In genomic region chr13:37451021-37451420, GRCm38 (mm10) we compare ENCODE assay signal across 19 mouse cellular contexts.
DNase-seq lines count a peak whose midpoint lies in the region; ATAC-seq and TF ChIP-seq lines count a peak whose summit lies in the region.
"Had no signal": no experiment of that assay in that cellular context is flagged by ENCODE, and none has a peak within 500 bp of the region (broad histone marks: within the 10 kb centered on the region; RNA-seq: fewer than 3 reads in every experiment).

No protein-coding gene starts in this region.

- peak; percentile 80 for DNase-seq in heart, adult 11 months
- no peak for DNase-seq in heart, postnatal 14 days
- no peak for DNase-seq in kidney, adult 2 months
- DNase-seq in kidney, adult 9 months = no peak
- peak; percentile 95 for DNase-seq in liver, adult 2 months (ENCODE audit: extremely low read depth, low read depth, low spot score)
- DNase-seq in liver, embryonic 11.5 days (ENCODE audit: low spot score) = no peak
- no peak for DNase-seq in frontal cortex, postnatal 25 days (ENCODE audit: low spot score in 2 of 2)
- DNase-seq: cerebellum, postnatal 10 days; embryo, embryonic 11 days; layer of hippocampus, postnatal 36 days; left cerebral cortex, postnatal 4 days; thymus, postnatal 14 days had no signal

- no peaks in the 10 kb centered on the region for H3K27me3 ChIP-seq in kidney, adult 2 months (replicated peaks; ENCODE audit: control insufficient read depth, insufficient read depth, low read length)
- H3K27me3 ChIP-seq in liver, adult 2 months (ENCODE audit: control insufficient read depth, insufficient read depth, low read length) = no peaks in the 10 kb centered on the region
- no peaks in the 10 kb centered on the region for H3K27me3 ChIP-seq in liver, embryonic 11.5 days (replicated peaks; ENCODE audit: control insufficient read depth, insufficient read depth, low read length)
- H3K27me3 ChIP-seq: CH12.LX; liver, embryonic 15.5 days; megakaryocyte, embryonic 14.5 days had no signal

- no peak for TF ChIP-seq CTCF in kidney, adult 2 months (conservative IDR thresholded peaks at IDR 0.05; ENCODE audit: insufficient read depth, insufficient read length, low read depth, low read length)
- no peak for TF ChIP-seq CTCF in liver, adult 2 months (IDR thresholded peaks at IDR 0.05; ENCODE audit: low read depth, low read length)
- TF ChIP-seq CTCF in bone marrow macrophage, adult 2 months (IDR thresholded peaks at IDR 0.05; ENCODE audit: low read depth, low read length) = no peak

- H3K4me3 ChIP-seq in kidney, adult 2 months (ENCODE audit: insufficient read depth, low read depth, low read length) = no peak overlapping the region
- H3K4me3 ChIP-seq in liver, adult 2 months (ENCODE audit: insufficient read depth, low read depth, low read length) = peak overlapping the region; percentile 17
- no peak overlapping the region for H3K4me3 ChIP-seq in liver, embryonic 11.5 days (ENCODE audit: low read depth, low read length)
- H3K4me3 ChIP-seq in bone marrow macrophage, adult 2 months (ENCODE audit: insufficient read depth, low read length) = no peak overlapping the region
- H3K4me3 ChIP-seq: forebrain, embryonic 12.5 days; liver, embryonic 15.5 days; megakaryocyte, embryonic 14.5 days; midbrain, embryonic 15.5 days had no signal

- H3K4me2 ChIP-seq in liver, embryonic 11.5 days = no peak overlapping the region
- H3K4me2 ChIP-seq: forebrain, embryonic 12.5 days; liver, embryonic 15.5 days; midbrain, embryonic 15.5 days had no signal

- peaks cover 11% of the 10 kb centered on the region for H3K4me1 ChIP-seq in kidney, adult 2 months (ENCODE audit: control insufficient read depth, insufficient read depth, low read length)
- peaks cover 12% of the 10 kb centered on the region for H3K4me1 ChIP-seq in liver, adult 2 months (ENCODE audit: control insufficient read depth, insufficient read depth, low read length)
- peaks cover 26% of the 10 kb centered on the region for H3K4me1 ChIP-seq in liver, embryonic 11.5 days (replicated peaks; ENCODE audit: control insufficient read depth, insufficient read depth, low read length)
- peaks cover 34% of the 10 kb centered on the region for H3K4me1 ChIP-seq in bone marrow macrophage, adult 2 months (ENCODE audit: control insufficient read depth, insufficient read depth, low read length)

- TF ChIP-seq POLR2A in kidney, adult 2 months (IDR thresholded peaks at IDR 0.05; ENCODE audit: low read depth, low read length) = no peak
- no peak for TF ChIP-seq POLR2A in liver, adult 2 months (IDR thresholded peaks at IDR 0.05; ENCODE audit: extremely low read depth, insufficient read depth, low read length)
- TF ChIP-seq POLR2A in bone marrow macrophage, adult 2 months (IDR thresholded peaks at IDR 0.05; ENCODE audit: borderline replicate concordance, low read depth, low read length) = no peak

- WGBS in kidney, adult 2 months = 73% methylated on average over 5 of the region's 5 CpGs
- WGBS in liver, adult 2 months = 33% methylated on average over 5 of the region's 5 CpGs
- WGBS in liver, embryonic 11.5 days = 78% methylated on average over 5 of the region's 5 CpGs

- no peaks in the 10 kb centered on the region for H3K79me2 ChIP-seq in liver, adult 2 months (ENCODE audit: control insufficient read depth, insufficient read depth, low read length)

- H3K36me3 ChIP-seq in kidney, adult 2 months (ENCODE audit: control insufficient read depth, insufficient read depth, low read length) = no peaks in the 10 kb centered on the region
- H3K36me3 ChIP-seq in liver, adult 2 months (ENCODE audit: control insufficient read depth, insufficient read depth, low read length) = no peaks in the 10 kb centered on the region
- no peaks in the 10 kb centered on the region for H3K36me3 ChIP-seq in liver, embryonic 11.5 days (ENCODE audit: control insufficient read depth, insufficient read depth, low read length)
- H3K36me3 ChIP-seq: forebrain, embryonic 12.5 days; liver, embryonic 15.5 days; midbrain, embryonic 15.5 days had no signal

- no peaks in the 10 kb centered on the region for H3K9me3 ChIP-seq in liver, embryonic 11.5 days (ENCODE audit: control insufficient read depth, low read length)
- H3K9me3 ChIP-seq: forebrain, embryonic 12.5 days; liver, embryonic 15.5 days had no signal

- peak overlapping the region; percentile 48; the same call in 1 of the 2 replicates for H3K27ac ChIP-seq in kidney, adult 2 months (ENCODE audit: insufficient read depth, low read depth, low read length)
- peak overlapping the region; percentile 69 for H3K27ac ChIP-seq in liver, adult 2 months (replicated peaks; ENCODE audit: insufficient read depth, low read depth, low read length)
- H3K27ac ChIP-seq in liver, embryonic 11.5 days (ENCODE audit: low read depth, low read length) = no peak overlapping the region
- peak overlapping the region; percentile 45 for H3K27ac ChIP-seq in bone marrow macrophage, adult 2 months (ENCODE audit: insufficient read depth, low read depth, low read length)
- H3K27ac ChIP-seq: forebrain, embryonic 12.5 days; hindbrain, postnatal 0 days; liver, embryonic 15.5 days; midbrain, embryonic 15.5 days had no signal

- peak overlapping the region; percentile 31; the same call in 1 of the 2 replicates for H3K9ac ChIP-seq in liver, adult 2 months (ENCODE audit: low read depth, low read length)
- H3K9ac ChIP-seq in liver, embryonic 11.5 days (ENCODE audit: low read depth, low read length) = no peak overlapping the region
- H3K9ac ChIP-seq: forebrain, embryonic 12.5 days; liver, embryonic 15.5 days; midbrain, embryonic 15.5 days had no signal

- intact Hi-C loops in heart, postnatal 14 days (cut with DNase I) = loop anchor here (5.0 kb wide), 1 partner anchor 491 kb away; no protein-coding TSS in a partner anchor

- ATAC-seq in liver, embryonic 11.5 days (replicated peaks; ENCODE audit: low FRiP score) = no peak
- ATAC-seq: hindbrain, postnatal 0 days; midbrain, embryonic 15.5 days had no signal

Comparison
In these comparisons a context has a peak if more than half of its experiments do, and no peak if none do; other contexts are left out.
1. DNase-seq: peak in heart, adult 11 months (single experiment) and liver, adult 2 months (single experiment); none in heart, postnatal 14 days (0 of 2), kidney, adult 2 months (single experiment), kidney, adult 9 months (single experiment), liver, embryonic 11.5 days (single experiment) and frontal cortex, postnatal 25 days (0 of 2).